Mouse (Mus musculus): Measurements from ENCODE around the gene Klf9. TPM values are rescaled to one million over a fixed set of nuclear protein-coding genes. Genes with fewer than 3 reads are reported as not detected.

Gene Klf9
- total RNA-seq, 2 experiments from 2014 or later, result 160 to 182 TPM

DNA sequence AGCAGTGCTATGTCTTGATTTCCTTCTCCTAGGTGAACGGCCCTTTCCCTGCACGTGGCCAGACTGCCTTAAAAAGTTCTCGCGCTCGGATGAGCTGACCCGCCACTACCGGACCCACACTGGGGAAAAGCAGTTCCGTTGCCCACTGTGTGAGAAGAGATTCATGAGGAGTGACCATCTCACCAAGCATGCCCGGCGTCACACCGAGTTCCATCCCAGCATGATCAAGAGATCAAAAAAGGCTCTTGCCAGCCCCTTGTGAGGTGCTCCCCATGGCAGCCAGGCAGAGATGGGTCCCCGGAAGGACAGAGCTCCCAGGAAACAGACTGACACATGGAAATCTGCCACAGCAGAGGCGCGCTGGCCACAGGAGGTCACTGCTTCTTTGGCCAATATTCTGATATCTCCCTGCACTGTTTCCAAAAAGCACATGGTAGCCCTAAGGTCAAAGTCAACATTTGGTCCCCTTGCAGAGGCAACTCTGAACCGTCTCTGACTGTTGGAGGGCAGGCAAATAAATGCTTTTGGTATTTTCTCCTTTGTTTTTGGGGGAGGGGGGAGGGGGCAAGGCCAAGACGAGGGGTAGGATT, 23.7 kb downstream of the Klf9 start:
- no peak for DNase-seq

DNA sequence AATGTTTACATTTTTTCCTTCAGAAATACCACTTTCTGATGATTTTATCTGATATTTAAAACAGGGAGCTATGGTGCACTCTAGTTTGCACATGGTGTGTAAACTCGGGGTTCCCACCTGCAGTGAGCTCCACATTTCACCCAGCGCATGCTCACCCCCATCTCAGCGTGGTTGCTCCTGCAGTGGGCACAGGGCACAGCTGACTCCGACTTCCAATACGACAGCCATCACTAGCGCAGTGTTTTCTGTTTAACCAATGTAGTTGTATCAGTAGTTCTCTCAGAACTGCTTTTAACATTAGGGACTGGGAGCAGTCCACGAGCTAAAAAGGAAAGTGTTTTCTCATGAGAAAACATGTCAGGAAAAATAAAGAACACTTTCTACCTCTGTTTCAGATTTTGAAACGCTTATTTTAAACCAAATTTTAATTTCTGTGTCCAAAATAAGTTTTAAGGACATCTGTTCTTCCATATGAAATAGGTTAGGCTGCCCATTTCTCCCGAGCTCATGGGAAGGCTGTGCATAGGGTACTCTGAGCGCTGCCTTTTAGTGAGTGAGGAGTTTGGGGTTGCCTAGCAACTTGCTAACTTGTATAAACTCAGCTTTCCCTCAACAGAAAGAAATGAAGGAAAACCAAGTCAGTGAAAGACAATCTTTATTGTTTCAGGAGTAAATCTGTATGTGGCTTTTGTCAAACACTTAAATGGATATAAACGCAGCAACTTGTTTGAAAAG, 25.7 kb downstream of the Klf9 start:
- no peak for DNase-seq

DNA sequence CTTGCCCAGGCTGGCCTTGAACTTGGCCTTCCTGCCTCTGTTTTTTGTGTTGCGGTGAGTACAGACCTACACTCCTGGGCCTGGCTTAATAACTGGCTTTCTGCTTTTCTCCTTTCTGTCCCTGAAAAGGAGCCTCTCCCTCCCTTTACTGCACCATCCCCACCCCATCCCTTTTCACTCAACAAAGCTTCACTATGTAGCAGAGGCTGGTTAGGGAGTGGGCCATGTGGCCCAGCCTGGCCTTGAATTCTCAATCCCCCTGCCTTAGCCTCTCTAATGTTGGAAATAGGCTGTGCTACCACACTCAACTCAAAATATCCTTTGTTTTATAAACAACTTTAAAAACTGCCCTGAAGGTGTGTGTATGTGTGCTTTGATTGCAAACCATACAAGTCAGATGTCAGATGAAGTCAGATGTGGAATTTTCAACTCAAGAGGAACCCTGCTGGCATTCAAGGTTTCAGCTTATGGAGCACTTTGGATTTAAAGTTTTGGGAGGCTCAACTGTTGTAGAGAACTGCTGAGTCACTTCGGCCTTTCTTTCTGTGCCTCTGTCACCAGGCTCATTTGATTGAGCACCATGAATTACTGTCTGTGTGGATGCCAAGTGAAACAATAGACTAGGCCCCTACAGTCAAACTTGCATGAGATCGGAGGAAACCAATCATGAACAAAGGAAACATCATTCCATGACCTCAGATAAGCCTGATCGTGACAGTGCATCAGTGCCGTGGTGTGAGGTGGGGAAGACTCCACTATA, 28.1 kb downstream of the Klf9 start:
- DNase-seq, result no peak

DNA sequence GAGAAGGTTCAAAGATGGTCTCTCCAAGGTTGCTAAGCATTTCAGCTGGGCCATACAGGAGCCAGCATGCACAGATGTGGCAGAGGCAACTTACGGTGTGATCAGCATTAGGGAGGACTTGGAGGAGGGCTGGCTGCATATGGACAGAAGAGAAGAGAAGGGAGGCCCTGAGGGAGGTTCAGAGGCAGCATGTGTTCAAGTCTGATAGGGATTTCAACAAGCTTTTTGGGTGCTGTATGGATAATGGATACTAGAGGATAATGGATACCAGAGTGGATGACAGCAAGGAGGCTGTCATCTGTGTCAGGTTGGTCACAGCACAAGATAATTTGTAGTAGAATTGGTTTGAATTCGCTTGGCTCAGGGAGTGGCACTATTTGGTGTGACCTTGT, 28.6 kb downstream of the Klf9 start:
- DNase-seq, result no peak

DNA sequence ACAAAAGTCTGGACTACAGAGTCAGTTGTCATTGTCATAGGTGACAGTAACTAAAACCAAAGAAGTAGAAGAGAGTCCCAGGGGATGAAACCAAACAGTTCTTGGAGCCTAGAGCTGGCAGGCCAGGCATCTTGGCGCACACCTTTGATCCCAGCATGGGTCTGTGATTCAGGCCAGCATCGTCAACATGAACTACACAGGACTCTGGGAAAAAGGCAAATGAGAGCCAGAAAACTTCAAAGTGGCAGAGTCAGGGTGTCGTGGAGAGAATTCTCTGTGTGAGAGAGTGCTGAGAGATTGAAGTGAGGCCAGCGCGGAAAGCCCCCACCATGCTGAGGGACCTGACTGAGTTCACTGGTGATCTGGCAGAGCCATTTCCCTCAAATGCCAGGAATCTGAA, 29.4 kb downstream of the Klf9 start:
- DNase-seq, result no peak

DNA sequence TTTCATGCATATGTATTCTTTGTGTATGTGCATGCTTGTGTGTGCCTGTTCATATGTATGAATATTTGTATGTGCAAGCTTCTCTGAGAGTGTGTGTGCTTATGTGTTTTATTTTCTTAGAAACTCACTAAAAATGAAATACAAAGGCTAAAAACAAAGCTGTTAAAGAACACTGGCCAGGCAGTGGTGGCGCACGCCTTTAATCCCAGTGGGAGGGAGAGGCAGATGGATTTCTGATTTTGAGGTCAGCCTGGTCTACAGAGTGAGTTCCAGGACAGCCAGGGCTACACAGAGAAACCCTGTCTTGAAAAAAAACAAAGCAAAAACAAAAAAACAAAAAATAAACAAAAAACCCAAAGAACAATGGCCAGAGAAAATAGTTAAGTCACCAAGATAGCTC, 30.1 kb downstream of the Klf9 start:
- no peak for DNase-seq

DNA sequence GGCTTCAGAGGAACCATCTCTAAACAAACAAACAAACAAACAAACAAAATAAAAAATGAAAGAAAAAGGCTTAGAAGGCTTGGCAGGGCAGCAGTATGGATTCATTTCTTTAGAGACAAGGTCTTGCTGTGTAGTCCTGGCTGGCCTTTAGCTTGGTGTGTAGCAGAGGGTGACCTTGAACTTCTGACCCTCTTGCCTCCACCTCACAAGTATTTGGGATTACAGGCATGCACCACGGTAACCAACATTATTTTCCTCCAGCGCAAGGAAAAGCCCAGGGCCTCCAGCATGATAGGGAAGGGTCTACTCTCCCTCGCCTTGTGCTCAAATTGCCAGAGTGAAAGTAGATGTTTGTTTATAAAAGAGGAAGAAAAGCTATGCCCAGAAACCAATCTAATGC, 34.1 kb downstream of the Klf9 start:
- DNase-seq, result no peak

DNA sequence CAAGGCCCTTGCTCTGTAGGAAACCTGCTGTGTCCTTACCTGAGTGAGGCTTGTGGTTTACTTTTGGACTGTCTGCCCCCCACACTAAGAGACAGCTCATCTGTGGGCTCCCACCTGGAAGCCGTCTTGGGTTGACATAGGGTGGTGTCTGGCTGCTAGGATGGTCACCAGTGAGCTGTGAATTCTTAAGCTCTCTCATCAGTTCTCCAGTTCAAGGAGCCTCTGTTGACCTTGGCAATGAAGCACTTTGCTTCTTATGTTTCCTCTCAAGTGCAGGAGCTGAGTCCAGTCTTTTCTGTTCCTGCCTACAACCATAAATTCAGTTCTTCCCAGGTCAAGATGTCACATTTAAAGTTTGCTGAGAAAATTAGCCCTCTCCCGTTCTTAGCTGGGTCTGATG, 34.5 kb downstream of the Klf9 start:
- no peak for DNase-seq

DNA sequence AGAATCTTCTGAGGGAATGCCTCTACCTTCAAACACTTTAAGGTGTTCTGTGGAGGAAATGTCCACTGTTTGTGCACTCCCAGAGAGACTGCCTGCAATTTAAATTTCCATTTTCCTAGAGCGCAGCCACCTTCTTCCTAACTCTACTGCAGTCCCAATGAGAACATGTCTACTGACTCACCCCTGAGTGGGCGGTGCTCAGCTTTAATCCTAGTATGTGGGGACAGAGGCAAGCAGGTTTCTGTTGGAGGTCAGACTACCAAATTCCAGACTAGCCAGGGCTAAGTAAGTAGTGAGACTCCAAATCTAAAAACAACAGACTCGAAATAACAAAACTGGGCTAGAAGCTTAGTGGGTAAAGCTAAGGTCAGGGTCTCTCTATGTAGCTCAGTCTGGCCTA, 37.5 kb downstream of the Klf9 start:
- DNase-seq, result no peak

DNA sequence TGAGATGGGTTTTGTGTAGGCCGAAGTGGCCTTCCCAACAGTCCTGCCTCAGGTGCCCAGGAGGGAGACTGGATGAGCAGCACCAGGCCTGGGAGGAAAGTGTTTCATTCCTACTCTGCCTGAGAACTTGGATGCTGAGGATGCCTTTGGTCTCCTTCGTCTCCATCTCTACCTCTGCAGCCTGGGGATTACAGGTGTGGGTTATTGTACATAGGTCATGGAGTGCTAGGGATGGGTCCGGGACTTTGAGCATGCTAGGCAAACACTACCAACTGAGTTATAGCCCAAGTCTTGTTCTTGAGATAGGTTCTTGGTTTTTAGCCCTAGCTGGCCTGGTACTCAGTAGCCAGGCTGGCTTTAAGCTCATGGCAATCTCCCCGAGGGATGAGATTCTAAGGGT, 42.5 kb downstream of the Klf9 start:
- no peak for DNase-seq

DNA sequence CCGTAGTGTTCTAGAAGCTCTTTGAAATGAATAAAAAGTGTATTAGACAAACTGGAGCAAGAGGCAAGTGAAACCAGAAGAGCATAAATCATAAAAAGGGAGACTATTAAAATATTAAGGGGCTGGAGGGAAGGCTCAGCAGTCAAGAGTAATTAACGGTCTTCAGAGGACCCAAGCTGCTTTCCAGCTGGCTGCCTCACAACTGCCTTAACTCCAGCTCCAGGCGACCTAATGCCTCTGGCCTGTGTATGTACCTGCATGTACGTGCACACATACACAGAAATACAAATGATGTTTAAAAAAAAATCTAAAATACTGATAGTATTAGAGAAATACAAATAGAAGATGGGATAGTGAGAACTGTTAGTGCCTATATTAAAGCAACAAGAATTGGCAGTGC, 43.0 kb downstream of the Klf9 start:
- no peak for DNase-seq

DNA sequence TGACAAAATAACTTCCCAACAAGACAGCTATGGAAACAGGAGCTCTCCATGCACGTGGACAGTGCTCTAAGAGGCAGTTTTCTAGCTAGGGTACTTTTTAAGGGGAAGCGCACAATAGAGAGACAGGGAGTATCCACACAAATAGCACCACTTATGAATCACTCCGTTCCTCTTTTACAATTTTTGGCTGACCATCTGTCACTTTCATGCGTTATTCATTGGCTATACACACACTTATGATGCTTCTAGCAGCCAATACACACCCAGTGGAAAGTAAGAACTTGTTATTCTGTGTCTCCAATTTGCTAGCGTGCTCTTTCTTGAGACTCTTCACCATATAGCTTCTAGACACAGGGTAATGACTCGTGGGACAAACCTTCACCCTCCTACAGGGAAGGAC, 46.7 kb downstream of the Klf9 start:
- DNase-seq, result no peak

DNA sequence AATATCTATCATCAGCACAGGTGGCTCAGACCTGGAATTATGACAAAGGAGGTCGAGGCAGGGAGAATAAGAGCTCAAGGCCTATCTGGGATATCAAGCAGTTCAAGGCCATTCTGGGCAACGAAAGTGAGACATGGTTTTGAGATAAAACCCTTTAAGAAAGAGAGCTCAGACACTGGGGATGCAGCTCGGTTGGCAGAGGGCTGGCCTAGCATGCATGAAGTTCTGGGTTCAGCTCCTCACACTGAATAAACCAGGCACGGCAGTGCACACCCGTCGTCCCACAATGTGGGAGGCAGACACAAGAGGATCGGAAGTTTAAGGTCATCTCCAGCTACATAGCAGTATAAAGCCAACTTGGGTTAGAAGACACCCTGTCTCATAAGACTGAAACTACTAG, 48.0 kb downstream of the Klf9 start:
- no peak for DNase-seq

DNA sequence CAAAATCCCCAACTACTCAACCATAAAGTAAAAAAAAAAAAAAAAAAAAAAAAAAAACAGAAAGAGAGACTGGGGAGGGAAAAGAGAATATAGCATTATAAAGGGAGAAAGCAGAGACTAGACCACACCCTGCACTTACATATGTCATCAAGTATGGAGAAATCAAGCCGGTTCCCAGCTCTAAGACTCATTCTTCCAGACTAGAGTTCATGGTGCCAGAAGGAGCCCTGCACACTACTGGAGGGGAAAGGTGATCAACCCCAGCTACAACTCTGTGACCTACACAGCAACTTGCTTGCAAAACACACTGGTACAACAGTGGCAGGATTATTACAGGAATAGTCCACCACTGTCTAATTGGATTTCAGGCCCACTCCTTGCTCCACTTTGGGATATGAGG, 48.7 kb downstream of the Klf9 start:
- no peak for DNase-seq

DNA sequence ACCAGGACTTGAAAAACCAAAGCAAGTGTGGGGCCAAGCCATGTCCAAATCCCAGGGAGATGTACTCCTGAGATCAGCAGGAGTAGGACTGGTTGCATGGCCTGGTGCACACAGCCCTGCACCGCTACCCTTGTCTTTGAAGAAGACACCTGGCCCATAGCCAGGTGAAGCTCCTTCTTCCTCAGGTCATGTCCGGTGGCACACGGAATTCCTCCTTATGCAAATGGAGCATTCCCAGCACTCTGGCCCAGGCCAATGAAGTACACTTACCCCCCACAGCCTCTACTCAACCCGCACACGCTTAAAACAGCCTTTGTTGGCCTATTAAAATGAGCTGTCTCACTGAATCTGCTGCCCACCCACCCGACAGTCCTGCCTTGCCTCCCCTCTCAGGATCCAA, 50.5 kb downstream of the Klf9 start:
- DNase-seq, result no peak

DNA sequence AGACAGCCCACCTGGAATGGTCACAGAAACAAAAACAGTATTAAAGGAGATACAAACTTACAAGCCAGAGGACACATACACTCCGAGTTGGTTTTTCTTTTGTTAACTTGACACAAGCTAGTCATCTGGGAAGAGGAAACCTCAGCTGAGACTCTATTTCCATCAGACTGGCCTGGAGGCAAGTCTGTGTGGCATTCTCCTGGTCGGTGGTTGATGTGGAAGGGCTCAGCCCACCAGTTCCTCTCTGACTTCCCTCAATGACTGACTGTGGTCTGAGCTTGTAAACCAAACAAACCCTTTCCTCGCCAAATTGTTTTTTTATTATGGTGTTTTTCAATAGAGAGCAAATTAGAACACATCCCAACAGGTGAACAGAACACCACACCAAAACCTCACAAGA, 52.0 kb downstream of the Klf9 start:
- no peak for DNase-seq

DNA sequence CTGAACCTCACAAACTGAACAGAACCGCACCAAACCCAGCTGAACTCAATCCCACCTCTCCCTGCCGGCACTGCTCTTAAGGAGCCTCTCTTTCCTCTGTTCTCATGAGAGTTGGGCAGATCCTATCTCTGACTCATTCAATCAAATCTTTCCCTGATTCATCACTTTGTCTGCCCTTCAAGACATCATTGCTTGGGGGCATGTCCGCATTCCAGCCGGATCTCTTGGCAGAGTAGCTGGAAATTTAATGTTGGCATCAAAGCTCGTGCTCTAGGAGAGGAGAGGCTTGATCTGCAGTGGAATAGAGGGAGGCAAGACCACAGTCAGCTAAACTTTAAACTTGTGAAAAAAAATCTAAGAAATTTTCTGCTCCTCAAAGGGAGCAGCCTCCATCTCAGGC, 61.1 kb downstream of the Klf9 start:
- DNase-seq, result no peak

DNA sequence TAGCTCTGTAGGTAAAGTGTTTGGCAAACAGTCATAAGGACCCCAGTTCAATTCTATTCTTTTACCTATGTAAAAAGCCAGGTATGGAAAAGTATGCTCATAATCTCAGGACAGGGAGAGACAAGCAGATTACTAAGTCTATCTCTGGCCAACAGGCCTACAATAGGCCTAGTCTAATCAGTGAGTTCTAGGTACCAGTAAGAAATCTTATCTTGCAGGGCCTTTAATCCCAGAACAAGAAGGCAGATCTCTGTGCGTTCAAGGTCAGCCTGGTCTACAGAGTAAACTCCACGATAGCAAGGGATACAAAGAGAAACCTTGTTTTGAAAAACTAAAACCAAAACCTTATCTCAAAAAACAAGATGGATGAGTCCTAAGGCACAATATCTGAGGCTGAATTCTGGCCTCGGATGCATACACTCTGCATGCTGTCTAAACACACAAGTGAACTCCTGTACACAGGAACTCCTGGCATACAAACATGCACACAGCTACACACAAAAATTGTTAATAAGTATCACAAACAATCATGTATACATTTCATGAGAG, 62.6 kb downstream of the Klf9 start:
- DNase-seq, result no peak

DNA sequence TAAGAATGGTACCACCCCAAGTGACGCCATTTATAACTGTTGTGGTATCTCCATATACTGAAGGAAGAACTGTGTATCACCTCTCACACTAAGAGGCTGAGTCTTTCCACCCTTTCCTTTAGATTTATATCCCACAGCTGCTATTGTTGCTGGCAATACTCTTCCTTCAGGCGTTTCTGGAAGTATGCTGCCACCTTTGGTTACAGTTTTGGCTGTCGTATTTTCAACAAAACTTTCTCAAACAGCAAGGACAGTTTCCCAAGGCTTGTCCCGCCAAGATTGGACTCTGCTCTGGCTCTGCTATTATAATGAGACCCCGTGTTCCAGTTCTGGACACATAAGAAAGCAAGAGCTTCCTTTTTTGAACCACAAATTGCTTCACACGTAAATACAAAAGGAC, 70.3 kb downstream of the Klf9 start:
- no peak for DNase-seq

DNA sequence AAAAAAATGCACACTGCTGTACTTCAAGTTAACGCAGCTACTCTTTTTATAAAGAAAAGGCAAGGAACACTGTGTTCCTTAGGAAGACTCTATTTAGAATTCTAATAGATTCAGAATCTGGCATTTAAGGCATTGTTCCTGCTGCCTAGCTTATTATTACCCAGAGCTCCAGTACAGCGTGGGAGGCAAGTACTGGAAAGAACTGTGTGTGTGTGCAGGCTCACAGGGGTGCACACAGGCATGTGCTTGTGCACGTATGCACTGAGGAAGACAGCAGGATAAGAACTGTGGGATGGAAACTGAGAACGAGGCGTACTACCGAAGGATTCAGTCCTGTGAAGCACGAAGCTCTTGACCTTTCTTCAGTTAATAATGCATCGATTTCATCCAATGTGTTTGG, 73.3 kb downstream of the Klf9 start:
- peak; percentile 56 to 69 for DNase-seq
